Mouse (Mus musculus) central nervous system, embryonic 14 days (tissue): Measurements from ENCODE around the gene Sav1. TPM values are rescaled to one million over a fixed set of nuclear protein-coding genes. Genes with fewer than 3 reads are reported as not detected.

Experiments used
- polyA plus RNA-seq: library from polyadenylated mRNA; depleted of rRNA; stranded (reverse); fragments of >200 nt; gene quantifications from 2 replicates; pipeline ENCODE4 v1.2.3, GENCODE M21; 2012; rRNA removed

The Sav1 gene
- 35.2 and 35.9 TPM in 2 replicates for polyA plus RNA-seq

DNA sequence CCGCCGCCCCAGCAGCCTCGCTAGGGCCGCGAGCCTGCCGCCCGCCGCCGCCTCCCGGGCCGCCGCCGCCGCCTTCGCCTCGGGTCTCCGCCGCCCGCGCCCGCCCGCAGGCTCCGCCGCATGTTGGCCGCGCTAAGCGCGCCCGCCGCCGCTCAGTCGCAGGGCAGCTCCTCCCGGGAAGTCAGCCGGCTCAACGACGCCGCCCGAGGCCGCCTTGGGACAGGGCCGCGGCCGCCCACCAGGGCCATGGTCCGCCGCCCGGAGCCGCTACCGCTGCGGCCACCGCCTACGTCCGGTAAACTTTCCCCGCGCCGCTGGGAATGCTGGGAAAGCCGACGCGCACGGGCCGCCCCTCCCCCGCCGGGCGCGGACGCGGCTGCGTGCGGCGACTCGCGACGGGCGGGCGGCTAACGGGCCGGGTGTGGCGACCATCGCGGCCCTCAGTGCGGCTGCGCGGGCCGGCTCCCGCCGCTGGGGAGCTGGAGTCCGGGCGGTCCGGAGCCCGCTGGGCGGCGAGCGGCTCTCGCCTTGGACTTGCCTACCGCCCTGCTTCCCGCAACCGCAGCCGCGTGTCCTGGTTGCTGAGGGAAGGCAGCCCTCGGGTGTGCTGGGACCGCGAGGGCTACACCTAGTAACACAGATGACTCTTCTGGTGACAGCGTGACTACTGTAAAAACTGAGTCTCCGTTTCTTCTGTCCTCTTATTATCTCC lies at the start of gene Sav1:
Gene Sav1, minus strand, starts transcription at position 217 of the 712 bp plus-strand sequence.

Other genes starting within 250 kb of the Sav1 start
- gene Cdkl1, start 195.7 kb downstream of the Sav1 start, polyA plus RNA-seq, result 2.5 and 2.9 TPM in 2 replicates
- gene Atl1, start 94.4 kb downstream of the Sav1 start, polyA plus RNA-seq, result 70.5 and 79.5 TPM in 2 replicates
- 25.8 and 27.8 TPM in 2 replicates for gene Map4k5, start 93.8 kb downstream of the Sav1 start, polyA plus RNA-seq
- 28.7 and 31.9 TPM in 2 replicates for gene Nin, start 126.7 kb upstream of the Sav1 start, polyA plus RNA-seq
- gene Abhd12b, start 167.1 kb upstream of the Sav1 start, polyA plus RNA-seq, result 0.11 and 0.20 TPM in 2 replicates
- gene Pygl, start 244.5 kb upstream of the Sav1 start, polyA plus RNA-seq, result 5.1 and 7.7 TPM in 2 replicates